Mouse (Mus musculus) large intestine, adult 2 months (tissue): ENCODE data around the gene Iqgap1. TPM values are rescaled to one million over a fixed set of nuclear protein-coding genes. Genes with fewer than 3 reads are reported as not detected.

ENCODE experiments used
- DNase-seq: peaks from one replicate; pipeline ENCODE4 v3.0.0-alpha.2; 2012; ENCODE audit warnings: low read depth, low spot score
- WGBS: fragments of 180-500 bp; shearing (Covaris S2); methylation state at CpG from one replicate; pipeline ENCODE4 v1.1.7; 2018; 5-methylcytosine and 5-hydroxymethylcytosine counted together
- polyA plus RNA-seq: library from polyadenylated mRNA; depleted of rRNA; stranded (reverse); fragments of >200 nt; gene quantifications from 2 replicates; pipeline ENCODE4 v1.2.3, GENCODE M21; 2012

Gene Iqgap1
- polyA plus RNA-seq, 1 experiment = 33.6 TPM

DNA sequence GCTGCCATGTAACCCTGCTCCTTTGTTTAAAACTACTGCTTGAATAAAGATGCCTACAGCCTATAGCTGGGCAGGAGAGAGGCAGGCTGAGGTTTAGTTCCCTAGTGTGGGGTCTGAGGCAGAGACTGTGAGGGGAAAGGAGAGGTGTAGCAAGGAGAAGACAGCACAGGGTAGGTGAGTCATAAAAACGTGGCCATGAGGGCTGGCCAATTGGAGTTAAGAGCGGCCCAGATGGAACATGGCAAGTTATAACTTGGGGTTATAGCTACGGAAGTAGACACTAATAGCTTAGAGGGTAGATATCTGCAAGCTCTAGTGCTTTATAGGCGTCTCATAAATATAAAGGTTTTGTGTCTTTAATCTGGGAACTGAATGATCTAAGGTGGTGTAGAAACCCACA lies 2.5 kb downstream of the Iqgap1 start:
- 35% methylated on average over 4 of the region's 4 CpGs for WGBS
- no peak for DNase-seq

DNA sequence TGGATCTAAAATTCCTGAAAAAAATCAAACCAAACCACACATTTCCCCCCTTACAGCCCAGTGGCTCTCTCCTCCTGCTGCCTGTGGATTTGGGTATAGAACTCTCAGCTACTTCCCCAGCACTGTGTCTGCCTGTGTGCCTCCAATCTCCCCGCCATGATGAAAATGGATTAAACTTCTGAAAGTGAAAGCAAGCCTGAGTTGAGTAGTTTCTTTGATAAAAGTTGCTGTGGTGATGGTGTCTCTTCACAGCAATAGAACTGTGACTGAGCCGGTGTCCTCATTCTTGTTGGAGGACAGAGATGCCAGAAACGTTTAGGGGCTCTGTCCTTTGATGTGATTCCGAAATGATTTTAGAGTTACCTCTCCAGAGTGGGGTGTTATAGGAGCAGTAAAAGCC lies 4.9 kb downstream of the Iqgap1 start:
- 76% methylated on average over 4 of the region's 4 CpGs for WGBS
- no peak for DNase-seq

DNA sequence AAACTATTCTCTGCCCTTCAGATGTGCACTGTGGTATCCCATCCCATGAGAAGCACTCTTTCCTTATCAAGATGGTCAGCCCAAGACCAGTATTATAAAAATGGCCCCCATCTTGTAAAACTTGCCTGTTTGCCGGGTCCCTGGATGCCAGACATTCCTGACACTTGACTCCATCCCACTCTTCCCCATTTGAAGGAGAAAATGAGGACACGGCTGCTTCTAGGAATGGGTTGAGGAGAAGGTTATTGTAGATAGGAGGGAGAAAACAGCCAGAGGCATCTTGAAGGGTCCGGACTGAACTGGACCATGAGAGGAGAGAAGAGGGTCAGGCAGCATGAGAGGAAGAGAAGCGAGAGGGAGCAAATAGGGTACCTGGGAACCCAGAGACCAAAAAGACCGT lies 9.1 kb downstream of the Iqgap1 start:
- WGBS = 75% methylated on average over 5 of the region's 5 CpGs
- DNase-seq = no peak

DNA sequence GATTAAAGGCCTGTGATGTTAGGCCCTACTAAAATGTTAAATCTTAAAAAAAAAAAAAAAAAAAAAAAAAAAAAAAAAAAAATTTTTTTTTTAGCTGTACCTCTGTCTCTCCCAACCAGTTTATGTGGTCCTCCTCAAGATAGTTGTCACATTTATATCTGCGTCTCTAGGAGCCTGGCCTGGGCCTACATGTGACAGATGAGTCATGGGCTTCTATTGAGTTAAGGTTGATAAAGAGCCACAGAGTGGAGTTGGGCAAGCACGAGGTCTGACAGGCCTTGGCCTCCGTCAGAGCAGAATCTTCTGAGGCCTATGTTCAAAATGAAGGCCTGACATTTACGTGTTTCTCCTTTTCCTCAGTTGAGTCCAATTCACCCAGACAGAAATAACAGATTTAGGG lies 12.4 kb downstream of the Iqgap1 start:
- 94% methylated on average over 4 of the region's 4 CpGs for WGBS
- DNase-seq = no peak

DNA sequence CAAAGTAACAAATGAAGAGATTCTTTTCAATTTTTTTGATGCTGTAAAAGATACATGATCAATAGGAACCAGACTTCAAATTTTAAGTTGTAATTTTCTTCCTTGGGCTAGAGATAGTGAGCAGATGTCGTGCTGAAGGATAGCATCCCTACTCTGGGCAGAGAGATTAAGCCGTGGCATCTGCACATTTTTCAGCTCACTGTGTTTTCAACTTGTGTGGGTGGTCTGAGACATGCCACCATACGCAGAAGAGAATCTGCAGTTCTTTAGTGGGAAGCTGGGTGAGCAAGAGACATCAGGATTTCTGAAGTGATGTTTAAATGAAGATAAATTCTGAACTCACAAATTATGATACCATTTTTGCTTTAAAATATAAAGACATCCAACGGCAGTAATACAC lies 19.4 kb downstream of the Iqgap1 start:
- DNase-seq = no peak
- 80% methylated on average over 4 of the region's 4 CpGs for WGBS

DNA sequence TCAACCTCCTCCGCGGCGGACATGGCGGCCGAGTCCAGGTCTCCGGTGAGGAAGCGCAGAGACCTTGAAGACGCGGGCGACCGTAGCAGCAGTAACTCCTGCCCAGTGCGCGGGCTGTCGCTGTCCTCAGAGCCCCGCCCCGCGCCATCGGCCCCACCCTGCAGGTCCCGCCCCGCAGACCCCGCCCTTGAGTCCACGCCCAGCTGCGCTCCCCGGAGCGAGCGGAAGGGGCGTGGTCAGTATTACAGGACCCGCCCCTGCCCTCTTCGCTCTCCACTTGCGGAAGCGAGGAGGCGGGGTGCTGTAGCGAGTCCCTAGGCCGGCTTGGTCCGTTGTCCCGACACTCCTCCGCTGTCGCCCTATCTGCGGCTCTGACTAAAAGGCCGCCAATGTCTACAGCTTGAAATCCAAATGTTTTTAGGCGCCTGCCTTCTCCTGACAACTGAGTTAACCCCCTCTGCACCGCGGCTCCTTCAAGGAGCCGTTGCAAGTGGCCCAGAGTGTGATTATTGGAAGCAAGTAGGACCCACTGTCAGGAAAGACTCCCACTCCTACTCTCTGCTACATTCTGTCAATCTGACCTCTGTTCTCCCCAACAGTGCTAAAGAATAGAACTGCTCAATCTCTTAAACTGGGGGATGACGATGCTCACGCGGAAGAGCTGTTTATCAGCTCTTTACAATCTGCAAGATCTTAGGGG lies 22.5 kb downstream of the Iqgap1 start:
- 2% methylated on average over 47 of the region's 47 CpGs for WGBS
- no peak for DNase-seq

DNA sequence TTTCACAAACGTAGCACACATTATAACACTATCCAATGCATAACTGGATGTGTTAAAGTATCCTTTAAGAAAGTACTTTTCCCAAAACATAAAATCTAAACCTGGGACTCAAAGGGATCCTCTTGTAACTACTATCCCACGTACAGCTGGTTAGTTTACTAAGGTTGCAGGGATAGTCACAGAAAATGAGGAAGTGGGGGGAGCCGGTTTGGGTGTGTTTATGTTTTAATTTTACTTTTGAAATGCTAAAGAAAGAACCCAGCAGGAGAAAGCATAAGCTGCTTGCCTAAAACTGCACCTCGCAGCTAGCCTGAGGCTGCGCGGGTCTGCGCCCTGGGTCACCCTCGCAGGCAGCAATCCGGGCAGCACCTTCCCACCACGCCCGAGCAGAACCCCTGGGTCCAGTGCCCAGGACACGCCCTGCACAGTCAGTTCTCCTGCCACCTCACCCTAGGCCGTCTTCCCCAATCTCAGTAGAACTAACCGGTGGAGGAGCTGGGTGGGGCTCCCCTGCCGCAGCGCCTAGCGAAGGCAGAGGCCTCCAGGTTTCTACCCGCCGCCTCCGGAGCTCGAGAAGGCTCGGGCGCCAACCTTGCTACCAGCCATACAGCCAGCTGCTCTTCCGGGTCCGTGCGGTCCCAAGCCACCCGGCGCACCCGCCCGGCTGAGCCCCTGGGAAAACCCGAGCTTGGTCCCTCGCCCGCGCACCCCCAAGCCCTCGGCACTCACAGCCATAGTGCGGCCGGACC lies 23.2 kb downstream of the Iqgap1 start:
- WGBS = 1% methylated on average over 37 of the region's 37 CpGs
- no peak for DNase-seq

DNA sequence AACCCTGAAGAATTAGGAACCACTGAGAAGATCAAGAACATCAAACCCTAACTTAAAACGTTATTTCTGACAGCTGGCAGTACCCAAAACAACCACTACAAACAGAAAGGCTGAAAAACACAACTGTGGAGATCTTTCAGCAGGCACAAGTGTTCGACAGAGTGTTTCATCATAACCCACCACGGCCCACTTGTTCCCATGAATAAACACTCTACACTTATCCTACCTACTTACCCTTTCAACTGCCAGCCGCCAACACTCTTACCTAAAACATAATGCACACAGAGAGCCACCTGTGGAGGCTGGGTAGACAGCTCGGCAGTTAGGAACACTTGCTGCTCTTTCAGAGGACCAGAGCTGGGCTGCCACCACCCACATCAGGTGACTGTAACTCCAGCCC lies 26.5 kb downstream of the Iqgap1 start:
- DNase-seq = no peak
- WGBS = 64% methylated on average over 5 of the region's 5 CpGs

DNA sequence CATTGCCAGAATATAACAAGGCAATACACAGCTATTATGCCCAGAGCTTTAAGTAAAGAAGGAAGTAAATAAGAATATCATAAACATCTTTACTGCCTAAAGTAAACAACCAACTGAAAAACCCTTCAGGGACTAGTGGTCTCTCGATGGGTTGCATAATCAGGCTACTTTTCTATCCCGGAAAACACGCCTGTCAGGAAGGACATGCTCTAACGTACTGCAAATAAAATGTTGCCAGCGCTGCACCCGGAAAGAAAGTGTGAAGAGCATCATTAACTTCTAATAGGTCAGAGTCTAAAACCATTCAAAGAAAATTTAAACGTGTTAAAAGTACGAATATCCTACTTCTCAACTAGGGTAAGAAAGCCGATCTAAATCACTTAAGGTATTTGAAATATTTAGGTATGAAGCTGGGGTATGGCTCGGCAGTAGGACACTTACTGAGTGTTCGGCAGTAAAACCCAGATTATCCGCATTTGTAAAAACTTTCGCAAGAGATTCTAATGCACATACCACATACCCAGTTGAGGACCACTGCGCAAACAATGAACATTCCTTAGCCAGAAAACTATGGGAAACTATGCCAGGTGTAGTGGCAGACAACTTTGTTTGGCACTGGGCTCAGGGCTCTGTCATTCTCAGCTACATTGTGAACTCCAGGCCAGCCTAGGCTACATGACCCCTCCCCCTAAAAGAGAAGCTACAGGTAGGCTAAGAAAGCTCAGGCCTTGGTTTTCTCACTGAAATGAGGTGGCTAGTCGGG lies 28.8 kb downstream of the Iqgap1 start:
- no peak for DNase-seq
- 36% methylated on average over 15 of the region's 15 CpGs for WGBS

DNA sequence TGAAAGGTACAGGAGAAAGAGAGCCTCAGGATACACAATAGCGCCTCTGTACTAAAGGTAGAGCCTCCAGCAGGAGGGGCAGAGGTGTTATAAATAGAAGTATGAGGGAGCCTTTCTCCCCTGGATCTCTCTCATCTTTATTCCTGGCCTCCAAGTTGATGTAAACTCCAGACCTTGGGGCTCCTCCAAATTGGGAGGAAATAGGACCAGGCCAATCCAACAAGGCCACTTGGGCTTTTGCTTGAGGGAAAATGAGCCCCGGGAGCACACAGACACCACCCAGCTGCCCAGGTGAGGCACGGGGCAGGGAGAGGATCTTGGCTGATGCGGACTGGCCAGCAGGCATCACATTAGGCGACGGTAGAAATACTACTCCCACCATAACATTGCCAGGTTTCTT lies 29.5 kb downstream of the Iqgap1 start:
- WGBS = 40% methylated on average over 6 of the region's 6 CpGs
- no peak for DNase-seq

DNA sequence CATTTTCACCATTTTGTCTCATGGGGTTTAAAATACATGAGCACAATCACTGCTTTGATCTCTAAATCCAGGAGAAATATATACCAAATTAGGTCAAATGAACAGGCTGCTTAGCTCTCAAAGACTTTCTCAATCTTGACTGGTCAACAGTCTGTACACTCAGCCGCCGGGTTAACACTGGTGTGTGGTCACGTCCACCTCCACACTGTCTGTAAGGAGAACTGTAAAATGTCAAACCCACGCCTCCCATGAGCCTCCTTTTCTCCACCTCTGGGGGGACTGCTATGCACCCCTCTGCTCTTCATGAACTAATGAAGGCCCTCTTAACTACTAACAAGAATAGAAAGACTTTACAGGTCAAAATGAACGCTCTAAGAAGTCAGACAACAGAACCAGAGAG lies 36.2 kb downstream of the Iqgap1 start:
- WGBS = 23% methylated on average over 5 of the region's 5 CpGs
- DNase-seq = no peak

DNA sequence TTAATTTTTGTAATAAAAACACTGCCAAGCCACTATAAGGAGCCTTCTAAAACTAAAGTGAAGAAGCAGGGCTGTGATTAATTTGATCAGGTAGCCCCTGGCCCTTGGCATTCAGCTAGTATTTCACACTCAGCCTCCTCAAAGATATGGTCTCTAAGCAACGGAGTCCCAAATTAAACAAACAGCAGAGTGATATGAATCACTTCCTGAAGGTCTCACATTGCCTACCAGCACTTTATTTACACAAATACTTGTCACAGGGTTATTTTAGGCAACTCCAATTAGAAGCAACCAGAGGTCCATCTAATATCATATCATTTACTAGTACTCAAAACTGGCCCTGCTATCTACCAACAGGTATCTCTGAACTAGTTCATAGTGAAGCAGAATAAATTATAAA lies 36.7 kb downstream of the Iqgap1 start:
- DNase-seq = no peak

DNA sequence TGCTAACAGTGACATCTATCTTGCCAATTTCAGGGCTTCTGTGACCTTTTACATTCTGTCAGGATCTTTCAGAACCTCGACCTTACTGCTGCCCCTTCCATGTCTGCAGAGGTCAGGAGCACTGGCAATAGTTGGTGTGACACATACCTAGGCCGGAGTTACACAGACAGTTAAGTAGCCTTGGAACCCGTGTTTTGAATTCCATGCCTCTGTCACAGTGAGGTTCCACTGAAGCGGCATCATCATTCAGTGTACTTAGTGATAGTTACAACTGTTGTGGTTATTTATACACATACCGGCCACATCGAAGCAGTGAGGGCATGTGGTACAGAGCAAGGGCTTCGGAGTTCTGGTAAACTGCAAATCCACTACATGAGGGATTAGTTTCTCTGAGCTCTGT lies 37.8 kb downstream of the Iqgap1 start:
- WGBS = 64% methylated on average over 7 of the region's 7 CpGs
- no peak for DNase-seq

More for the DNA sequence above, 36.7 kb downstream of the Iqgap1 start:
- WGBS = 2% methylated on average over 1 of the region's 1 CpGs

DNA sequence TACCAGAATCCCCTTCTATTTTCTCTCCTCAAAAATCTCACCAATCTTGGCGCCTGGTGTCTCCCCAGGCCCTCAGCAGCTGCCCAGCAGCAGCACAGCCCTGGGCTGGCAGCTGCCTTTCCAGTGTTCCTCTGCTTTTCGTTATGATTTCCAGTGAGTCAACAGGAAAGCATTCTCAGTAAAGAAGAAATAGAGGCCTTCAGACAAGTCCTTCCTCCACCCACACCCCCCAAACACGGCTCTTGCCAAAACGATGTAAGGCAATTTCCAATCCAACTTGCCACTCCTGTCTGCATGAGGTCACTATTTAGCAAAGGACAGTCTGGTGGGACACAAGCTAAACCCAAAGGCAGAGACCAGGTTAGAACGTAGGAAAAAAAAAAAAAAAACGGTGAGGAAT lies 39.0 kb downstream of the Iqgap1 start:
- 10% methylated on average over 6 of the region's 6 CpGs for WGBS
- DNase-seq = no peak

DNA sequence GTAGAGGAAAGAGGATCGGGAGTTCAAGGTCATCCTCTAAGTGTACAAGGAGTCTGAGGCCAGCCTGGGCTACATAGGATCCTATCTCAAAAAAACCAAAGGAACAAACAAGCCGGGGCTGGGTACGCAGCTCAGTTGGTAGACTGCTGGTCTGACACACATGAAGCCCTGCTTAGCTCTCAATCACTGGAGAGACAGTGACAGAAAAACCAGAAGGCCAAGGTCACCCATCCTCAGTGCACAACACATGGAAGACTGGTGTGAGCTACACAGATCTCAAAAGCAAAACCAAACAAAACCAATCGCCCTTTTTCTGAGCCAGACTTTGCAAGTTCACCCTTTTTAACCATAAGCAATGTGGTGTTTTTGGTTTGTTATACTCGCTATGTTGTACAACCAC lies 41.9 kb downstream of the Iqgap1 start:
- 52% methylated on average over 5 of the region's 5 CpGs for WGBS
- DNase-seq = no peak

DNA sequence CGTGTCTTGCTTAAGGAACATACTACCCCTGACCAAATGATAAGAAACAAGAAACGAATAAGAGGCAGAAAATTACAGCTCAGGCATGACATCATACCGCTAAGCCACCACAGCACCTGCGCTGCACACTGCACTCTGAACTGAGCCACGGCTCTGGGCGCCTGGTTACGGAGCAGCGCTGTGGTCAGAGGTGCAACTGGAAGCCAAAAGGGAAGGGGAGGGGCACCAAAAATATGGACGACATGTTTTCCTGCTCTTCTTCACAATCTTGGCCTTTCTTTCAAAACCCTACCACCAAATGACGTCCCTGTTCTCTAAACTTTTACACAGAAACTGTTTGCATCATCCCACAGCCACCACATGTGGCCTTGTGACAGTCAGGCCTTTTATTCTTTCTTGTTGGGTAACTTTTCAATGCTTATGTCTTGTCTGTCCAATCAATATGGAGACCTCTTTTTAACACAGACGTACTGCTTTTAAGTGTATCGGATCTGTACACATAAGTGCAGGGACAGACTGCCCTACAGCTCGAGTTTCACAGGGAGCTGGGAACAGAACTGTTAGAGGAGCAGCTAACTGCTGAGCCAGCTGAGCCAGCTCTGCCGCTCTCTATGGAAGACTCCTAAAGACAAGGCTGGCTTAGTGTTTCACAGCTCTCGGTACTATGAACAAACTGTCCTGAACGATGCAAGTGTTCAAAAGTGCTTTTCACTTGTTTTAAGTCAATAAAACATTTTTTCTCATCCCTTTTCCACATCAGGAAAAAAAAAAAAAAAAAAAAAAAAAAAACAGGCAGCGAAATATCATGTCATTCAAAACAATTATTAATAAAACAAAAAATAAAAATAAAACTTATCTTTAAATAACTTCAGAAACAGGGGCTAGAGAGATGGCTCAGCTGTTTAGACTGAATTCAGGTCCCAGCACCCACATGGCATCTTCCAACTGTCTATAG lies 43.3 kb downstream of the Iqgap1 start:
- WGBS = 36% methylated on average over 17 of the region's 17 CpGs

DNA sequence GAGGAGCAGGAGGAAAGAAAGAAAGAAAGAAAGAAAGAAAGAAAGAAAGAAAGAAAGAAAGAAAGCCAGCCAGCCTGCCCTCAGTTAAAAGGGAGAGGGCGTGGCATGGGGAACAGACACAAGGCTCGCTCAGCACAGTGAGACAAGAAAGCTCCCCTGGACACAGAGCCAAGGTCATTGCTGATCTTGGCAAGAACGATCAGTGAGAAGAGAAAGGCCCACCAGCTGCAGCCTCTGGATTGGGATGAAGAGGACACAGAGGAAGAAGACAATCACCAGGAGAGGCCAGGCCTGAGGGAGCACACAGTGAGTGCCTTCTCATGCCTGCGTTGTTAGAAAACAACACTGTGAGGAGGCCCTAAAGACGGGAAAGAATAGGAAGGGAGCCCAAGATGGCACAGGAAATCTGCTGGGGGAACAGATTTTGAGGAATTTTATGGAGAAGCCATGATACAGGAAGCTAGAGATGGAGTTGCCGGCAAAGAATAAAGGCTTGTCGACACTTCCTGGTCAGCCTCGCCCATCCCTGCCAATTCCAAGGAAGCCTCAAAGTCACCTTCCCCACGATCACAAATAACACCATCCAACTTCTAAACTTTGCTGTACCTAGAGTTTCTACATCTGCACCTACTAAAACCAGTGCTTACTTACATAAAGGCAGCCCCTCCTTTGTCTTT lies 44.2 kb downstream of the Iqgap1 start:
- DNase-seq = no peak
- 20% methylated on average over 9 of the region's 9 CpGs for WGBS

More for the DNA sequence above, 43.3 kb downstream of the Iqgap1 start:
- no peak for DNase-seq

DNA sequence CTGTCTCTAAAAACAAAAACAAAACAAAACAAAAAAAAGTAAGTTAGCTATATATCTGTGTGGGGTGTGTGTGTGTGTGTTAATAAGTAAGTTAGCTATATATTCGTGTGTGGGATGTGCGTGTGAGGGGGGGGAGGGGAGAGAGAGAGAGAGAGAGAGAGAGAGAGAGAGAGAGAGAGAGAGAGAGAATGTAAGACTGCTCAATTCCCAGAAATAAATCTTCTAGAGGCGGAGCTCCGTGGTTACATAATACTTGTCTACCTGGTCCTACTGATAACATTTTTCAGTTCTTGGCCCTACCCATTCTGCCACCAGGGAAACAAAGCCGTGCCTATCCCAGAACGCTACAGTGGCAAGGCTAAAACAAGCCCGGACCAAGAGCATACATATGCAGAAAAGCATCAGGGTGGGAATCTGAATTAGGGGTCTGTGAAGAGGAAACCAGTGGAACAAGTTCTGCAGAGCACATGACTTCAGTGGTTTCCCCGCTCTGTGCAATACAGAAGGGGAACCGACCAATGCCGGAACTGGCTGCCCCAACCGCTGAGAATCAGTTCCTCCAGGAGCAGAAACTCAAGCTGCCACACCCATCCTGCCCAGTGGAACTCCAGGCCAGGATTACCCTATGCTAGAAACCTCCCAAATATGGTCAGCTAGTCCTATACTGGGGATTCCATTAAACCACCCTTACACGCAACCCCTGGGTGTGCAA lies 46.7 kb downstream of the Iqgap1 start:
- WGBS = 24% methylated on average over 12 of the region's 12 CpGs
- peak; percentile 73 for DNase-seq
